Mouse (Mus musculus): ENCODE measurements around the gene Spsb1.

GRCm38 (mm10) chr4:149982154-149982553 is 27.3 kb upstream of the Spsb1 start:
- no peak for TF ChIP-seq GATA1 (IDR thresholded peaks at IDR 0.05; ENCODE audit: borderline replicate concordance, low read length)
- no peak for TF ChIP-seq FLI1 (IDR thresholded peaks at IDR 0.05; ENCODE audit: low read length)
